Mouse (Mus musculus): Measurements from ENCODE around the gene Nfix.

The Nfix gene

GRCm38 (mm10) chr8:84655336-84656190 lies 144.6 kb downstream of the Nfix start:
- TF ChIP-seq POU5F1 (IDR thresholded peaks at IDR 0.05; ENCODE audit: borderline replicate concordance, low read length) = no peak
- TF ChIP-seq NANOG (IDR thresholded peaks at IDR 0.05; ENCODE audit: borderline replicate concordance, low read length) = no peak; the same call in 1 of the 2 replicates
- TF ChIP-seq CTCF (conservative IDR thresholded peaks at IDR 0.05; ENCODE audit: low read length) = no peak
- 0 out of 2 replicates have a peak, but pooled peaks cover 9% of the 10 kb centered on the region for H3K36me3 ChIP-seq (ENCODE audit: insufficient read depth, low read length)
- H3K27me3 ChIP-seq (ENCODE audit: insufficient read depth, low read length) = no peaks in the 10 kb centered on the region
- H3K4me3 ChIP-seq (replicated peaks; ENCODE audit: low read length) = peak overlapping the region; percentile 88
- peaks cover 51% of the 10 kb centered on the region for H3K4me1 ChIP-seq (replicated peaks; ENCODE audit: low read depth, low read length)
- H3K9me3 ChIP-seq (ENCODE audit: low read length) = no peaks in the 10 kb centered on the region

DNA sequence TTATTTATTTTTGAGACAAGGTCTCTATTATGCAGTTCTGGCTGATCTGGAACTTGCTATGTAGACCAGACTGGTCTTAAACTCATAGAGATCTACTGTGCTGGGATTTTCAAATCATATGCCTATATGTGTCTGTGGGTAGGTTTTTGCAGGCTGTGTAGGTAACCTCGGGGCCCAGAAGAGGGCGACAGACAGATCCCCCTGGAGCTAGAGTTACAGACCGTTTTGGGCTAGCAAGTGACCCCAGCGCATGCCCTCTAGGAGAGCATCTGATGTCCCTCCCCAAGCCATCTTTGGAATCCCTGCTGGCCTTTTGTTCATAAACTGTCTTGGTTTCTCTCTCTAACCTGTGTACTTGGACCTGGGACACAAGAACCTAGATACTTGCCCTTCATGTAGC lies 145.5 kb downstream of the Nfix start:
- no peaks in the 10 kb centered on the region for H3K27me3 ChIP-seq (ENCODE audit: insufficient read depth, low read length)
- TF ChIP-seq CTCF (conservative IDR thresholded peaks at IDR 0.05; ENCODE audit: low read length) (peak; percentile 70), NANOG (IDR thresholded peaks at IDR 0.05; ENCODE audit: borderline replicate concordance, low read length) (no peak)
- peak overlapping the region; percentile 88 for H3K4me3 ChIP-seq (replicated peaks; ENCODE audit: low read length)
- peaks cover 48% of the 10 kb centered on the region for H3K4me1 ChIP-seq (replicated peaks; ENCODE audit: low read depth, low read length)
- 0 out of 2 replicates have a peak, but pooled peaks cover 8% of the 10 kb centered on the region for H3K36me3 ChIP-seq (ENCODE audit: insufficient read depth, low read length)
- H3K9me3 ChIP-seq (ENCODE audit: low read length) = no peaks in the 10 kb centered on the region

DNA sequence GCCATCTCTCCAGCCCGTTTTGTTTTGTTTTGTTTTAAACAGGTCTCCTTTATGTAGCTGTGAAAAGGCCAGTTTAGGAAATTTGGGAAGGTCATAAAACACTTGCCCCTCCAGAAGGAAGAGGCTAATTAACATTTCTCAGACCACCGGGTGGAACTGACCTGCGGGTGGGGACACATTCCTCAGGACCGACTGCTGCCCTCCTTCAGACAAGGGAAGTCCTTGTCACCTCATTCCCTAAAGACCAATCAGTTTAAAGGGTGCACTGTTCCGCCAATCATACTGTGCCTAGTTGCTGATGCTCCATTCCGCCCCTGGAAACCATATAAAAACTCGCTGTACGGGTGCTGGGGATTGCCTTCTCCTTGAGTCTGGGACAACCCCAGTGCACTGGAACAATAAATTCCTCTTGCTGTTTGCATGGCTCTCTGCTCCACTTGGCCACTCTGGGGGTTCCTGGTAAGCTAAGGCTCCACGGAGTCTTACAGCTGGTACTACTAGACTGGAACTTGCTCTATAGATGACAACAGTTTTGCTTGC lies 147.0 kb downstream of the Nfix start:
- TF ChIP-seq CTCF (conservative IDR thresholded peaks at IDR 0.05; ENCODE audit: low read length) (no peak), POU5F1 (IDR thresholded peaks at IDR 0.05; ENCODE audit: borderline replicate concordance, low read length) (no peak), NANOG (IDR thresholded peaks at IDR 0.05; ENCODE audit: borderline replicate concordance, low read length) (no peak)
- Histone ChIP-seq H3K36me3 (ENCODE audit: insufficient read depth, low read length) (0 out of 2 replicates have a peak, but pooled peaks cover 3% of the 10 kb centered on the region), H3K4me1 (replicated peaks; ENCODE audit: low read depth, low read length) (peaks cover 40% of the 10 kb centered on the region), H3K27me3 (ENCODE audit: insufficient read depth, low read length) (no peaks in the 10 kb centered on the region), H3K9me3 (ENCODE audit: low read length) (no peaks in the 10 kb centered on the region), H3K4me3 (replicated peaks; ENCODE audit: low read length) (no peak overlapping the region)

DNA sequence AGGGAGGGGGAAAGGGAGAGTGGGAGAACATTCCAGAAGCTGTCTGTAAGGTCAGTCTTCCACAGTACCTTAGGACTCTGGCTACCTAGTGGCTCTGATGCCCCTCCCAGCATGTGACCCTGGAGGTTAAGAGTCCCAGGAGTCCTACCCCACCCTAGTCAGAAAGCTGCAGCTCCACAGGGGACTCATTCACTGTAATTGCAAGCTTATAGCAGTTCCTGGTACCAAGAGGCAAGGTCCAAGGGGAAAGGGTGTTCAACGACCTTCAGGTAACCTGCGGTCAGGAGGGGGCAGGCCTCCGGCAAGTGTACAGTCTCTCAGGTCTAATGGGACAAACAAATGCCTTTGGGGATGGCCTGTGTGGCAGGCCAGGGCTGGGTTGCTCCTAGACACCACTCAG lies 149.9 kb downstream of the Nfix start:
- H3K4me1 ChIP-seq (replicated peaks; ENCODE audit: low read depth, low read length) = peaks cover 50% of the 10 kb centered on the region
- H3K36me3 ChIP-seq (ENCODE audit: insufficient read depth, low read length) = no peaks in the 10 kb centered on the region
- no peaks in the 10 kb centered on the region for H3K27me3 ChIP-seq (ENCODE audit: insufficient read depth, low read length)
- no peaks in the 10 kb centered on the region for H3K9me3 ChIP-seq (ENCODE audit: low read length)
- H3K4me3 ChIP-seq (replicated peaks; ENCODE audit: low read length) = peak overlapping the region; percentile 71
- no peak for TF ChIP-seq POU5F1 (IDR thresholded peaks at IDR 0.05; ENCODE audit: borderline replicate concordance, low read length)
- TF ChIP-seq CTCF (conservative IDR thresholded peaks at IDR 0.05; ENCODE audit: low read length) = no peak
- TF ChIP-seq NANOG (IDR thresholded peaks at IDR 0.05; ENCODE audit: borderline replicate concordance, low read length) = peak; percentile 76
